Mouse (Mus musculus) megakaryocyte, embryonic 14.5 days (primary cell): ENCODE results near the gene Sema3f.

ENCODE experiments used
- FLI1 ChIP-seq: IDR thresholded peaks from 2 replicates; pipeline ENCODE4 v1.6.1; 2012; ENCODE audit warnings: low read length, inconsistent platforms, mixed read lengths
- GATA1 ChIP-seq: IDR thresholded peaks from 3 replicates; pipeline ENCODE4 v1.6.1; 2012; ENCODE audit warnings: mixed read lengths, low read length, inconsistent platforms, borderline replicate concordance

DNA sequence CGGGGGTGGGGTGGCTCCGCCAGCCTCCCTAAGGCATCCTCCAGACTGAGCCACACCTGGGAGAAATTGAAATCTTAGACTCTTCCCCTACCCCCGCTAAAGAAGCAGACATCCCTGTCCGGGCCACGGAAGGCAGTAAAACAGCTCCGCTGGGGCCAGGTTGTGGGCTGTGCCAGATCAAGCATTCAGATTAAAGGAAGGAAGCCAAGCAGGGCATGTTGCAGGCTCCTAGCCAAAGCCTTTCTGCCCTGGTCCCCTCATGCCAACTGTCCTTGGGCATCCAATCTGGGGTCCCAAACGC is 25.9 kb upstream of the Sema3f start:
- TF ChIP-seq GATA1 (no peak), FLI1 (no peak)
